Comparison of ENCODE assay signal across 15 mouse cellular contexts in genomic region chr11:24636716-24637115, GRCm38 (mm10).
"Had no signal": no experiment of that assay in that cellular context is flagged by ENCODE, and none has a peak within 500 bp of the region (broad histone marks: within the 10 kb centered on the region; RNA-seq: fewer than 3 reads in every experiment).

No protein-coding gene starts in this region.

- H3K4me2 ChIP-seq: lung, embryonic 14.5 days; midbrain, embryonic 12.5 days; neural tube, embryonic 12.5 days; stomach, embryonic 15.5 days had no signal

- H3K9ac ChIP-seq: liver, postnatal 0 days; lung, embryonic 14.5 days; midbrain, embryonic 12.5 days; neural tube, embryonic 12.5 days; stomach, embryonic 15.5 days had no signal

- H3K4me3 ChIP-seq: midbrain, embryonic 10.5 days; midbrain, embryonic 12.5 days; neural tube, embryonic 12.5 days; stomach, embryonic 15.5 days had no signal

- H3K27me3 ChIP-seq: midbrain, embryonic 12.5 days; neural tube, embryonic 12.5 days; stomach, embryonic 15.5 days had no signal

- H3K27ac ChIP-seq: midbrain, embryonic 10.5 days; midbrain, embryonic 12.5 days; neural tube, embryonic 12.5 days; stomach, embryonic 15.5 days; stomach, postnatal 0 days had no signal

- H3K4me1 ChIP-seq: midbrain, embryonic 12.5 days; neural tube, embryonic 12.5 days; stomach, embryonic 15.5 days had no signal

- ATAC-seq: liver, postnatal 0 days; midbrain, embryonic 16.5 days had no signal

- H3K36me3 ChIP-seq: midbrain, embryonic 10.5 days; midbrain, embryonic 12.5 days; neural tube, embryonic 12.5 days; stomach, embryonic 15.5 days had no signal

- DNase-seq: liver, postnatal 0 days; lung, embryonic 14.5 days; lung, postnatal 10 days; lung, postnatal 4 days; midbrain, embryonic 14.5 days; right cerebral cortex, postnatal 14 days; thymus, adult 2 months; thymus, postnatal 25 days; thymus, postnatal 4 days had no signal

- H3K9me3 ChIP-seq: midbrain, embryonic 10.5 days; midbrain, embryonic 12.5 days; neural tube, embryonic 12.5 days; stomach, embryonic 15.5 days had no signal
